Mouse (Mus musculus) limb, embryonic 12.5 days (tissue): ENCODE data around the gene Tulp1. TPM values are rescaled to one million over a fixed set of nuclear protein-coding genes. Genes with fewer than 3 reads are reported as not detected.
"Not testable (repeated sequence)": the region's sequence is repeated elsewhere in the genome, so short reads cannot be mapped to it uniquely, and the experiment has no call there.

Experiments
- ATAC-seq: fragments of 200-750 bp; cut with Nextera tagmentation; 2 replicates; pipeline ENCODE4 v1.8.0; 2017; ENCODE audit warnings: low read depth, moderate TSS enrichment; ENCODE audit not compliant: insufficient number of reproducible peaks, insufficient read depth, low FRiP score, low TSS enrichment
- H3K27ac ChIP-seq: fragments of 300-500 bp; sonication (generic); 2 replicates; pipeline ENCODE4 v1.5.1; 2016; ENCODE audit warnings: mild to moderate bottlenecking, moderate library complexity
- H3K27me3 ChIP-seq: fragments of 300-500 bp; sonication (generic); 2 replicates; pipeline ENCODE4 v1.6.1; 2016; ENCODE audit warnings: mild to moderate bottlenecking, moderate library complexity
- H3K36me3 ChIP-seq: fragments of 300-500 bp; sonication (generic); 2 replicates; pipeline ENCODE4 v1.6.1; 2016; ENCODE audit warnings: mild to moderate bottlenecking, moderate library complexity
- H3K4me1 ChIP-seq: fragments of 300-500 bp; sonication (generic); replicated peaks from 2 replicates; pipeline ENCODE4 v1.6.1; 2016
- H3K4me2 ChIP-seq: fragments of 300-500 bp; sonication (generic); 2 replicates; pipeline ENCODE4 v1.6.1; 2016; ENCODE audit warnings: mild to moderate bottlenecking, moderate library complexity
- H3K4me3 ChIP-seq: fragments of 300-500 bp; sonication (generic); replicated peaks from 2 replicates; pipeline ENCODE4 v1.5.1; 2016; ENCODE audit warnings: mild to moderate bottlenecking
- H3K9ac ChIP-seq: fragments of 300-500 bp; sonication (generic); replicated peaks from 2 replicates; pipeline ENCODE4 v1.6.1; 2016; ENCODE audit warnings: mild to moderate bottlenecking, moderate library complexity
- H3K9me3 ChIP-seq: fragments of 300-500 bp; sonication (generic); 2 replicates; pipeline ENCODE4 v1.6.1; 2016; ENCODE audit warnings: mild to moderate bottlenecking, moderate library complexity
- WGBS: fragments of 180-500 bp; shearing (Covaris S2); methylation state at CpG from one replicate; pipeline ENCODE4 v1.1.7; 2016; 5-methylcytosine and 5-hydroxymethylcytosine counted together
- polyA plus RNA-seq: library from polyadenylated mRNA; unstranded; fragments of >200 nt; fragmentation: Nextera tagmentation; extraction: Ambion mirVana; gene quantifications from 2 replicates; pipeline ENCODE4 v1.2.1, GENCODE M21; 2016

Gene Tulp1
- polyA plus RNA-seq, 1 experiment from 2014 or later, result 8.6 TPM

DNA sequence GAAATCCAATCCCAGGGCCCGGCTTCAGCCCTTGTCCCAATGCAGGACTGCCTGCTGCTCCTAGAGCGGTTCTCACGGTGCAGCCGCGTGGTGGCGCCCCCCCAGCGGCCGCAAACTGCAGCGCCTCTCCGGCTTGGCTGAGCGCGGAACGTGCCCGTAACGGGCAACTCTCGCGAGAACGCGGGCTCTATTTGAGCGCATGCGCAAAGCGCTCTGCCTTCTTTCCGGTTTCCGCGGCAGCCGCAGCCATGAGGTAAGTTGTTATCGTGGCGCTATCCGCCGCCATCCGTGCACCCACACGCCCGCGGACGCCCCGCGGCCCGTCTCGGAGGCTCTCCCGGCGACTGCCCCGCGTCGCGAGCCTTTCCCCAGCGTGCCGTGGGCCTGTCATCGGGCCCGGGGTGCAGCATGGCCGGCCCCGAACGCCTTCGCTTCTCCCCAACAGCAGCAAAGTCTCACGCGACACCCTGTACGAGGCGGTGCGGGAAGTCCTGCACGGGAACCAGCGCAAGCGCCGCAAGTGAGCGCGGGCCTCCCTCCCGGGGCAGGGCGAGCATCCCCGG, 36.6 kb downstream of the Tulp1 start, which contains the start of gene Rpl10a:
Gene Rpl10a (plus strand): TSS at position 106 of the 563 bp plus-strand sequence.
- WGBS, result under 1% methylated on average over 67 of the region's 67 CpGs
- H3K36me3 ChIP-seq, result peaks cover 71% of the 10 kb centered on the region
- peaks cover 6% of the 10 kb centered on the region; the same call in 1 of the 2 replicates for H3K9me3 ChIP-seq
- peak; percentile 83 for ATAC-seq
- H3K9ac ChIP-seq, result peak within 1 kb of the TSS; percentile 99
- H3K4me2 ChIP-seq, result peak within 1 kb of the TSS; percentile 91
- peaks cover 49% of the 10 kb centered on the region for H3K4me1 ChIP-seq
- peak within 1 kb of the TSS; percentile 93 for H3K4me3 ChIP-seq
- H3K27me3 ChIP-seq, result no peaks in the 10 kb centered on the region
- peak within 1 kb of the TSS; percentile 98 for H3K27ac ChIP-seq

DNA sequence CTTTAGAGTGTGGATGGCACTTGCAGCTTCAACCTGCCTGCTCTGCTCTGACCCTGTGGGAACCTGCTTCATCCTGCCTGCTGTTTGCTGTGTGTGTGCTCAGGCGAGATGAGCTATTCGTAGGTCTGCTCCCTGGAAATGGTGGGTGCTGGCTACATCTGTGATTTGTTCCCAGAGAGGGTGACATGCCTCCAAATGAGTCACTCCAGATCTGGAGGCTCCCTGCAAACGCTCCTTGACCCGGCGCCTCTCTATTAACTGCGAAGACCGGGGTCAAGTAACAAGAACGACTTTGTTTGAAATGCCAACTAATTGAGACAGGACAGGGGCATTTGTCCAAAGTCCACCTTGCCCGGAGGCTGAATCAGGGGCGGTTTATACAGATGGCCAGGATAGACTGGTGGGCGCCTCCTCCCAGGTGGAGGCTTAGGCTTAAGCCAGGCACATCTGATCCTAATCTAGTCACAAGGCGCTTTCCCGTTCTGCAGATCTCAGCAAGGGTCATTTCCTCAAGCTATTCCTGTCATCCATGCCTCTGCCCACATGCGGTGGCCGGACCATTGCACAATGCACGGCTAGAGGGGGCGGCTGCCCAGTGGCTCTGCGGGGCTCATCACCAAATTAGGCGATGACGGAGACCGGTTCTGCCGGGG, 37.2 kb downstream of the Tulp1 start:
- peaks cover 69% of the 10 kb centered on the region for H3K36me3 ChIP-seq
- H3K4me1 ChIP-seq, result peaks cover 43% of the 10 kb centered on the region
- peaks cover 6% of the 10 kb centered on the region; the same call in 1 of the 2 replicates for H3K9me3 ChIP-seq
- peak overlapping the region; percentile 98 for H3K27ac ChIP-seq
- peak; percentile 35 for ATAC-seq
- no peaks in the 10 kb centered on the region for H3K27me3 ChIP-seq
- peak overlapping the region; percentile 99 for H3K9ac ChIP-seq
- 1% methylated on average over 22 of the region's 22 CpGs for WGBS
- peak overlapping the region; percentile 91 for H3K4me2 ChIP-seq
- peak overlapping the region; percentile 93 for H3K4me3 ChIP-seq

DNA sequence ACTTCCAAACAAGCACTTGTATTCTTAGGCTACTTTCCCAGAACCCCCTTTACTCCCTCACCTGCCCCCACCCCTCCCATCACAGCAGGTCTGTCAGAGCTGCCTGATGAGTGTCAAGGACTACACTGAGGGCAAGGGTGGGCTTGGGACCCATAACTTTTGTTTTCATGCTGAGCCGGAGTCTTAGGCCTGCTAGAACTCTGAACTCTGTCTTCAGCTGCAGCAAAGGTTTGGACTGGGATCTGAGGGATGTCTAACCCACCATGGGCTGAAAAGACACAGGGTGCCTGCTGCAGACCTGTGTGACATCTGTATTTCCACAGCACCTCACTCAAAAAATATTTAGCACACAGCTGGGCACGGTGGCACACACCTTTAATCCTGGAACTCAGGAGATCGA, 38.1 kb downstream of the Tulp1 start:
- peaks cover 69% of the 10 kb centered on the region for H3K36me3 ChIP-seq
- ATAC-seq, result no peak
- H3K9ac ChIP-seq, result peak overlapping the region; percentile 99; the same call in 1 of the 2 replicates
- peaks cover 34% of the 10 kb centered on the region for H3K4me1 ChIP-seq
- H3K4me2 ChIP-seq, result no peak overlapping the region
- H3K4me3 ChIP-seq, result no peak overlapping the region
- H3K27ac ChIP-seq, result peak overlapping the region; percentile 98
- H3K9me3 ChIP-seq, result peaks cover 6% of the 10 kb centered on the region; the same call in 1 of the 2 replicates
- H3K27me3 ChIP-seq, result no peaks in the 10 kb centered on the region
- 65% methylated on average over 3 of the region's 3 CpGs for whole genome bisulfite sequencing

DNA sequence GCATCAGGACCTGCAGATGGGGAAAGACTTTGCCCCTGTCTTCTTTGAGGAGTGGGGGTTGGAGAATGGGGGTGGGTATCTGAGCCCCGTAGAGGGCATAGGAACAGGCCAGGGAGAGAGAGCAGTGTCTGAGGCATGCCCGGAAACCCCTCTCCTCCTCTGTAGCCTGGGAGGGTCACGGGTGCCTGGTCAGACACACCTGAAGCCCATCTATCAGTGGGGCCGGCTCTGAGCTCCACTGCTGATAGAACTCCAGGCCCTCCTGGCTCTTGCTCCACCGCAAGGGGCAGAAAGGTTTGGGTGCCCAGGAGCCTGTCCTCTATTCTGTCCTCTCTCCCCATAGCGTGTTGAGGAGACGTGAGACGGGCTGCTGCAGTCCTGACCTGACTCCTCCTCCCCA, 39.3 kb downstream of the Tulp1 start:
- Histone ChIP-seq H3K4me1 (peaks cover 25% of the 10 kb centered on the region), H3K4me3 (no peak overlapping the region), H3K9me3 (peaks cover 6% of the 10 kb centered on the region; the same call in 1 of the 2 replicates), H3K9ac (no peak overlapping the region), H3K36me3 (peaks cover 69% of the 10 kb centered on the region), H3K27ac (no peak overlapping the region), H3K4me2 (no peak overlapping the region), H3K27me3 (no peaks in the 10 kb centered on the region)
- ATAC-seq, result no peak
- WGBS, result 94% methylated on average over 8 of the region's 8 CpGs

DNA sequence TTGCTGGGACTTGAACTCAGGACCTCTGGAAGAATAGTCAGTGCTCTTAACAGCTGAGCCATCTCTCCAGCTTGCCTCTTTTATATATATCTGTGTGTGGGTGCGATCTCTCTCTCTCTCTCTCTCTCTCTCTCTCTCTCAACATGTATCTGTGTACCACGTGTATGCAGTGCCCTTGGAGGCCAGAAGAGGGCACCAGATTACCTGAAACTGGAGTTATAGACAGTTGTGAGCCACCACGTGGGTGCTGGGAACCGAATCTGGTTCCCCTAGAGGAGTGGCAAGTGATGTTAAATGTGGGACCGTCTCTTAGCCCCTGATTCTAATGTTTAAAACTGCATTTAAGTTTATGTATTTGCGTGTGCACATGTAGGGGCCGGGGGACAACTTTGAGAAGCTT, 40.6 kb downstream of the Tulp1 start:
- WGBS, result 93% methylated on average over 7 of the region's 7 CpGs
- not testable (repeated sequence) for H3K27ac ChIP-seq, H3K9me3 ChIP-seq, H3K4me2 ChIP-seq, H3K9ac ChIP-seq, ATAC-seq, H3K4me3 ChIP-seq, H3K27me3 ChIP-seq
- Histone ChIP-seq H3K4me1 (peaks cover 17% of the 10 kb centered on the region), H3K36me3 (peaks cover 68% of the 10 kb centered on the region)

DNA sequence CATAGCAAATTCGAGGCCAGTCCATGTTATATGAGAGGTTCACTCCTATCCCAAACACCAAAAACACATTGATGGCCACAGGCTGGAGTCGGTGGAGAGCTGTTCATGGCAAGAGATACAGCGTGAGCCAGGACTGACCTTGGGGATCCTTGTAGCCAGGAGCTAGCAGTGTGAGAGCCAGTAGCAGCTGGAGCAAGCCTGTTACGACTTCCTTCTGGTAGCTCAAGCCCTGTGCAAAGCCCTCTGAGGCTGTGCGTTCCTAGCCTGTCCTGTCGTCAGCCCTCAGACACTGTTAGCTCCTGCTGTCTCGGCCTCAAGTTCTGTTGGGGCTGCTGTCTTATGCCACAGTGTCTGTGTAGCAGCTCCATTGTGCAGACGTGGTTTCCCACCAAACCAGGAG, 41.2 kb downstream of the Tulp1 start:
- peaks cover 70% of the 10 kb centered on the region for H3K36me3 ChIP-seq
- ATAC-seq, result no peak

DNA sequence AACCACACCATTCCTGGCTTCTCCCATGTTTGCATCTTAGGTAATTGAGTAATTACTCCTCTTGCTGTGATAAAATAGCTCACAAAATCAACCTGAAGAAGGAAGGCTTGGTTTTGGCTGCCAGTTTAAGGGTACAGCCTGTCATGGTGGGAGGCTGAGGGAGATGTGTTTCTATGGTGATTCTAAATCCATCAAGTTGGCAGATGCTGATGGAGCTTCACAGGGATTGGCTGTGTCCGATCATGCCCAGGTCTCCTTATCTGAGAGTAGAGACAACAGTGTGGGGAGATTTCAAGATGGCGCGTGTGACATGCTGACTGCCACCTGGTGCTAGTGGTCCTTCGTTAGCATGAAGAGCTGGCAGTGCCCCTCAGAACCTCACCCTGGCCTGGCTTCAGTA, 43.3 kb downstream of the Tulp1 start:
- Histone ChIP-seq H3K27ac (no peak overlapping the region), H3K9me3 (peaks cover 6% of the 10 kb centered on the region; the same call in 1 of the 2 replicates), H3K4me2 (no peak overlapping the region), H3K4me1 (no peaks in the 10 kb centered on the region; the same call in 1 of the 2 replicates), H3K27me3 (no peaks in the 10 kb centered on the region), H3K9ac (no peak overlapping the region), H3K4me3 (no peak overlapping the region), H3K36me3 (peaks cover 91% of the 10 kb centered on the region)
- ATAC-seq, result no peak
- WGBS, result 92% methylated on average over 4 of the region's 4 CpGs

More for the DNA sequence above, 41.2 kb downstream of the Tulp1 start:
- peaks cover 15% of the 10 kb centered on the region for H3K4me1 ChIP-seq
- H3K9ac ChIP-seq, result no peak overlapping the region
- H3K27me3 ChIP-seq, result no peaks in the 10 kb centered on the region
- H3K27ac ChIP-seq, result no peak overlapping the region
- no peak overlapping the region for H3K4me3 ChIP-seq
- H3K9me3 ChIP-seq, result peaks cover 6% of the 10 kb centered on the region; the same call in 1 of the 2 replicates
- H3K4me2 ChIP-seq, result no peak overlapping the region
- 88% methylated on average over 8 of the region's 8 CpGs for WGBS

DNA sequence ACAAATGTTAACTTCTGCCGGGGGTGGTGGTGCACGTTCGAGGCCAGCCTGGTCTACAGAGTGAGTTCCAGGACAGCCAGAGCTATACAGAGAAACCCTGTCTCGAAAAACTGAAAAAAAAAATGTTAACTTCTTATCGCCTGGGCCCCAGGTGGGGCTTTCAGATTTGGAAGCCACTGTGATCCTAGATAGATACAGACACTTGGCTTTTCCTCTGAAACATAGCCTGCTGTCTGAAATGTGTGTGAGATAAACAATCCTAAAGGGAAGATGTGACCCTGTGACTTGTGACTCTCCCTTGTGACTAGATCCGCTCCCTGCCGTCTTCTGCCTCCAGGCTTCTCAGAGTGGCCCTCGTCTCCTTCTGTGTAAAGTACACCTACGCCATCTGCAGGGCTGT, 47.3 kb downstream of the Tulp1 start:
- ATAC-seq, result no peak
- Histone ChIP-seq H3K36me3 (peaks cover 70% of the 10 kb centered on the region), H3K9ac (no peak overlapping the region), H3K9me3 (no peaks in the 10 kb centered on the region), H3K4me3 (no peak overlapping the region), H3K27ac (no peak overlapping the region), H3K4me2 (no peak overlapping the region), H3K4me1 (peaks cover 22% of the 10 kb centered on the region), H3K27me3 (no peaks in the 10 kb centered on the region)
- 91% methylated on average over 9 of the region's 9 CpGs for WGBS

DNA sequence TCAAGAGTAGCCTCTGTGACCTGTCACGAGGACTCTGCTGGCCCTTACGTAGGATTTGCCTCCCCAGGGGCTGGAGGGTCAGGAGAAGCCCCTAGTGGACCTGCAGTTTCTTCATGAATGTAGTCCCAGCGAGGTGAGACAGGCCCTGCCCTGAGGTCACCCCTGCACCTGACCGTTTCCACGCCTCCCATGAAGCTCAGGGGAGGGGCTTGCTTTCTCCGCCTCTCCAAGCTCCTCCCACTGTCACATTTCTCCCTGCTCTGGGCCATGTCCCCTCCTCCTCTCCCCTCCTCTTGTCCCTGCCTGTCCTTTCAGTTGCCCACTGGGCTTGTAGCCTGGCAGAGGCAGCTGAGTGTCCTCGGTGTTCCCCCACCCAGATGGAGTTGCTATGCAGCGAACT, 47.9 kb downstream of the Tulp1 start:
- Histone ChIP-seq H3K9ac (no peak overlapping the region), H3K4me2 (no peak overlapping the region), H3K9me3 (no peaks in the 10 kb centered on the region), H3K36me3 (peaks cover 64% of the 10 kb centered on the region), H3K4me3 (no peak overlapping the region), H3K4me1 (peaks cover 25% of the 10 kb centered on the region), H3K27ac (no peak overlapping the region), H3K27me3 (no peaks in the 10 kb centered on the region)
- 60% methylated on average over 8 of the region's 8 CpGs for WGBS
- ATAC-seq, result no peak

DNA sequence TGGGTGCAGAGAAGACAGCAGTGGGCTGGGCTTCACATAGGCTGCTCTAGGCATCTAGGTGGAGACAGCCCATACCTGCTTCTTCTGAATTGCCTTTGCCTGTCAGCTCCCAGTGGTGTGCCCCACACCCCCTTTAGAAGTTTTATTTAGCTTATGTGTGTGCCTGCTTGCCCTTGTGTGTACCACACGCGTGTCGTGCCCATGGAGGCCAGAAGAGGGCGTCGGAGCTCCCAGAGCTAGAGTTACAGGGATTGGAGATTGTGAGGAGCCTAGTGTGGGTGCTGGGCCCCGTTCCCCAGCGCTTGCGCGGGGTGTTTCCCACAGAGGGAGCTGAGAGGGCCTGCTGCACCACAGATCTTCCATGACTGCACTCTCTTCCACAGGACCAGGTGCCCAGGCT, 48.5 kb downstream of the Tulp1 start:
- Histone ChIP-seq H3K4me3 (no peak overlapping the region), H3K36me3 (peaks cover 58% of the 10 kb centered on the region), H3K9me3 (no peaks in the 10 kb centered on the region), H3K4me1 (peaks cover 25% of the 10 kb centered on the region), H3K9ac (no peak overlapping the region), H3K27ac (no peak overlapping the region), H3K4me2 (no peak overlapping the region), H3K27me3 (no peaks in the 10 kb centered on the region)
- ATAC-seq, result no peak
- 92% methylated on average over 9 of the region's 9 CpGs for WGBS

DNA sequence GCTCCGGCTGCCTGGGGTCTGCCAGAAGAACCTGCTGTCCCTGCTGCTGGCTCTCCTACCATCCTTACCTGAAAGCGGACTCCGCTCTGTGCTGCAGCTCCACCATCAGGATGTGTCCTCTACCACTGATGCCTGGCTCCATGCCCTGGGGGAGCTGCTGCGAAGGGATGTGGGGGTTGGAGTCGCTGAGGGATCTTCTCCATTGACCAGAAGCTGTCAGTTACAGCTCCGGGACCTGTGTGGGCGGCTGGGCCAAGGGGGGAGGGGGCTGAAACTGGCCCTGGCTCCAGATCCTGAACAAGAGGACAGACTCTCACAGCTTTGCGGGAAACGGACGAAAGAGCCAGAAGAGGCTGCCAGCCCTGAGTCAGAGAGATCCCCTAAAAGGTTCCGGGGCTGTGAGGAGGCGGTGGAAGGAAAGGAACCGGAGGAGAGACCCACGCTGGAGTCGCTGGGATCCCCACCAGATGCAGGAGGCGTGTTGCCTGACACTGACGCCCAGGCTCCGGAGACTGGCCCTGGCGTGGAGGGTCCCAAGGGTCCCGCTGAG, 49.3 kb downstream of the Tulp1 start:
- Histone ChIP-seq H3K27me3 (no peaks in the 10 kb centered on the region), H3K9me3 (no peaks in the 10 kb centered on the region), H3K36me3 (peaks cover 50% of the 10 kb centered on the region), H3K4me3 (no peak overlapping the region), H3K4me1 (peaks cover 25% of the 10 kb centered on the region), H3K27ac (0 out of 2 replicates have a peak overlapping the region, but pooled peaks have one; percentile 12), H3K9ac (no peak overlapping the region; the same call in 1 of the 2 replicates), H3K4me2 (0 out of 2 replicates have a peak overlapping the region, but pooled peaks have one; percentile 19)
- 93% methylated on average over 20 of the region's 20 CpGs for WGBS
- no peak for ATAC-seq
